Mouse (Mus musculus) forebrain, embryonic 15.5 days (tissue): ENCODE measurements around the gene Adcy6. TPM values are rescaled to one million over a fixed set of nuclear protein-coding genes. Genes with fewer than 3 reads are reported as not detected.

Experiments used
- ATAC-seq: fragments of 200-750 bp; cut with Nextera tagmentation; replicated peaks from 2 replicates; pipeline ENCODE4 v1.8.0; 2017; ENCODE audit warnings: mild to moderate bottlenecking, moderate TSS enrichment, moderate library complexity
- H3K27ac ChIP-seq: fragments of 300-500 bp; sonication (generic); replicated peaks from 2 replicates; pipeline ENCODE4 v1.5.1; 2015; ENCODE audit warnings: mild to moderate bottlenecking, inconsistent platforms
- H3K27me3 ChIP-seq: fragments of 300-500 bp; sonication (generic); 2 replicates; pipeline ENCODE4 v1.6.1; 2015; ENCODE audit warnings: inconsistent platforms
- H3K36me3 ChIP-seq: fragments of 300-500 bp; sonication (generic); 2 replicates; pipeline ENCODE4 v1.6.1; 2015; ENCODE audit warnings: mild to moderate bottlenecking, inconsistent platforms
- H3K4me1 ChIP-seq: fragments of 300-500 bp; sonication (generic); 2 replicates; pipeline ENCODE4 v1.6.1; 2015; ENCODE audit warnings: inconsistent platforms
- H3K4me2 ChIP-seq: fragments of 300-500 bp; sonication (generic); replicated peaks from 2 replicates; pipeline ENCODE4 v1.6.1; 2015; ENCODE audit warnings: mild to moderate bottlenecking, inconsistent platforms
- H3K4me3 ChIP-seq: fragments of 300-500 bp; sonication (generic); 2 replicates; pipeline ENCODE4 v1.5.1; 2015; ENCODE audit warnings: mild to moderate bottlenecking, inconsistent platforms
- H3K9ac ChIP-seq: fragments of 300-500 bp; sonication (generic); replicated peaks from 2 replicates; pipeline ENCODE4 v1.6.1; 2015; ENCODE audit warnings: mild to moderate bottlenecking, inconsistent platforms
- H3K9me3 ChIP-seq: fragments of 300-500 bp; sonication (generic); 2 replicates; pipeline ENCODE4 v1.6.1; 2016; ENCODE audit warnings: inconsistent platforms
- WGBS: fragments of 180-500 bp; shearing (Covaris S2); methylation state at CpG from one replicate; pipeline ENCODE4 v1.1.7; 2015; ENCODE audit warnings: mixed read lengths; 5-methylcytosine and 5-hydroxymethylcytosine counted together
- polyA plus RNA-seq: library from polyadenylated mRNA; unstranded; fragments of >200 nt; fragmentation: Nextera tagmentation; extraction: Ambion mirVana; gene quantifications from 2 replicates; pipeline ENCODE4 v1.2.1, GENCODE M21; 2015

Adcy6 gene
- polyA plus RNA-seq, 1 experiment from 2014 or later, result 12.5 TPM

DNA sequence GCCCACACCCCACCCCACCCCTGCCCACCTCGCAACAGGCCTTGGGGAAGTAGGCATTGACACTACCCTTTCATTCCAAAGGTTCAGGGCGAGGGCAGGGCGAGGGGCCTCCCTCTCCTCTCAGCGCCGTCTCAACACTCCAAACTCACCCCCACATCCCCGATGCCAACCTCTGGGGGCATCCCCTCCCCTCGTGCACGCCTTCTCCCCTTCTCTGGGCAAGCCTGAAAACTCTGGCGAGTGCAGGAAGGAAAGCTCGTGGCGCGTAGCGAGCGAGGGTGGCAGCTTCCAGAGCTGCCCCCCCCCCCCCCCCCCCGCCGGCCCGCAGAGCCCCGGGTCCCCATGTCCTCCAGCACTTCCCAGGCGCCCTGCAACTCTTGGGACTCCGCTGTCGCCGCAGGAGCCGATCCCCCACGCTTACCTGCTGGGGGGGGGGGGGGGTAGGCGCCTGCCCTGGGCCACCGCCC, 1.1 kb downstream of the Adcy6 start:
- 0% methylated on average over 8 of the region's 26 CpGs for WGBS
- peak; percentile 38 for ATAC-seq
- H3K36me3 ChIP-seq, result peaks cover 6% of the 10 kb centered on the region; the same call in 1 of the 2 replicates
- peak overlapping the region; percentile 83 for H3K4me3 ChIP-seq
- H3K4me1 ChIP-seq, result peaks cover 28% of the 10 kb centered on the region
- peak overlapping the region; percentile 92 for H3K9ac ChIP-seq
- peak overlapping the region; percentile 90 for H3K4me2 ChIP-seq
- no peaks in the 10 kb centered on the region for H3K9me3 ChIP-seq
- peak overlapping the region; percentile 79 for H3K27ac ChIP-seq
- H3K27me3 ChIP-seq, result no peaks in the 10 kb centered on the region

DNA sequence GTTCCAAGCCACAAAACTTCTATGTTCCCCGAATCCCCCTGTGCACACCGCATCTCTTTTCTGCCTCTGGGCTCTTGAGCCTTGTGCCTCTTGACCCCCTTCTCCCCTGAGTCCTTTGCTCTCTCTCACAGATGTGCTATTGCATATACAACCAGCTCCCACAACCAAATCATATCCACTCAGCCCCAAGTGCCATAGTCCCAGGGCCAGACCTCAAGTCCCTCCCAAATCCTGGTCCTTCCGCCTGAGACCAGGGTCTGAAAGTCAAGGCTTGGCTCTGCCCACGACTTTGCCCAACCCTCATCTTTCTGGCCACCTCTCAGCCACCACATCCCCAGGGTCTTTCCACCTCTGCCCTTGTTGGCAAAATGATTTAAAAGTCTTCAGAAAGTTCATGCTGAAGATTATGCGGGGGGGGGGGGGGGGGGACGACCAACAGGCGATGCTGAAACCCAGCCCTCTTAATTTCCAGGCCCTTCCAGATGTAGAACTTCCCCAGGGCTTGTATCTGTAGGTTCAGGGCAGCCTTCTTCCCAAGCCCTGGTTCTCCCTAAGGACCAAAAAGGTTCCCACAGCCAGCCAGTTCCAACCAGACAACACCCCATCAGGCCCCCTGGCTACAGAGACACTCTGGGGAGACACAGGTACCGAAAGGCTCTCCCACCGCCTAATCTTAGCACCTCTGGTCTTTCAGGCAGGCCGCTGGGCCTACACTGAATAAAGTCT, 1.7 kb downstream of the Adcy6 start:
- peak overlapping the region; percentile 79; the same call in 1 of the 2 replicates for H3K27ac ChIP-seq
- WGBS, result 9% methylated on average over 10 of the region's 10 CpGs
- ATAC-seq, result 0 out of 2 replicates have a peak, but pooled peaks have one; percentile 14
- H3K4me2 ChIP-seq, result peak overlapping the region; percentile 90
- no peaks in the 10 kb centered on the region for H3K9me3 ChIP-seq
- peaks cover 9% of the 10 kb centered on the region; the same call in 1 of the 2 replicates for H3K36me3 ChIP-seq
- peak overlapping the region; percentile 83 for H3K4me3 ChIP-seq
- peak overlapping the region; percentile 92 for H3K9ac ChIP-seq
- H3K27me3 ChIP-seq, result no peaks in the 10 kb centered on the region
- H3K4me1 ChIP-seq, result peaks cover 32% of the 10 kb centered on the region

DNA sequence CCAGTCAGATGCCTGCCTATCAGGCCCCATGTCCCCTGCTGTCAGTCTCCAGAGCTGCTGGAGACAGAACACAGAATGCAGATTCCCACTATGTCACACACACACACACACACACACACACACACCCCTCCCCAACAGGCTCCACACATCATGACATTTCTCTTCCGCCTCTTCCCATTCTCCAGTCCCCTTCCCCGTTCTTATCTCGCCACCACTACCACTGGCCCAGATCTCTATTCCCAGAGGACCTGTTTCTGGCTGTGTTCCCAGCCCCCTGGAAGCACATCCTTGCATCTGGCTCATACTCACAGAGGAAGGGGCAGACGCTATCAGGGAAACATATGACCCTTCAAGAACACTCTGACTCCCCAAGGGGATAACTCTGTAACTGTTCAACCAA, 2.3 kb downstream of the Adcy6 start:
- no peak for ATAC-seq
- WGBS, result 30% methylated on average over 4 of the region's 4 CpGs
- H3K4me2 ChIP-seq, result peak overlapping the region; percentile 90
- no peaks in the 10 kb centered on the region for H3K27me3 ChIP-seq
- peaks cover 39% of the 10 kb centered on the region for H3K4me1 ChIP-seq
- H3K9me3 ChIP-seq, result no peaks in the 10 kb centered on the region
- peak overlapping the region; percentile 92 for H3K9ac ChIP-seq
- H3K36me3 ChIP-seq, result peaks cover 9% of the 10 kb centered on the region; the same call in 1 of the 2 replicates
- H3K4me3 ChIP-seq, result peak overlapping the region; percentile 83; the same call in 1 of the 2 replicates
- 0 out of 2 replicates have a peak overlapping the region, but pooled peaks have one; percentile 31 for H3K27ac ChIP-seq

DNA sequence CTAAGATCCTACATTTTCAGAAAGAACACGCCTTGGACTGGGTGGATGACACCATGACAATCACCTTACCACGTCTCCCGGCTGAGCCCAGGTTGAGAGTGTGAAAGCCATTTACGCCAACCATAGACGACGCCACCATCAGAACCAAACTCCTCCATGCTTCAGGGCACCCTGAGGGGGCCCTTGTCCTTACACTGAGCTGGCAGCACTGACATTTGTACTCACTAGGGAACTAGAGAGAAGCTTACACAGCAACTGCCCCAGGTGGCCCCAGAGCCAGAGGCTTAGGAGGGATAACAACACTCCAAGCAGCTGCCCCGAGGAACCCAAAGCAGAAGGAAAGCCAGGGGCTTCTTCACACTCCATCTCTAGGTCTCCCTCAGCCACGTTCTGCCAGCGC, 3.1 kb downstream of the Adcy6 start:
- 69% methylated on average over 9 of the region's 9 CpGs for WGBS
- Histone ChIP-seq H3K4me2 (no peak overlapping the region), H3K9me3 (no peaks in the 10 kb centered on the region), H3K4me1 (peaks cover 47% of the 10 kb centered on the region), H3K27ac (no peak overlapping the region), H3K9ac (no peak overlapping the region), H3K27me3 (no peaks in the 10 kb centered on the region), H3K4me3 (no peak overlapping the region), H3K36me3 (peaks cover 12% of the 10 kb centered on the region; the same call in 1 of the 2 replicates)
- ATAC-seq, result no peak

DNA sequence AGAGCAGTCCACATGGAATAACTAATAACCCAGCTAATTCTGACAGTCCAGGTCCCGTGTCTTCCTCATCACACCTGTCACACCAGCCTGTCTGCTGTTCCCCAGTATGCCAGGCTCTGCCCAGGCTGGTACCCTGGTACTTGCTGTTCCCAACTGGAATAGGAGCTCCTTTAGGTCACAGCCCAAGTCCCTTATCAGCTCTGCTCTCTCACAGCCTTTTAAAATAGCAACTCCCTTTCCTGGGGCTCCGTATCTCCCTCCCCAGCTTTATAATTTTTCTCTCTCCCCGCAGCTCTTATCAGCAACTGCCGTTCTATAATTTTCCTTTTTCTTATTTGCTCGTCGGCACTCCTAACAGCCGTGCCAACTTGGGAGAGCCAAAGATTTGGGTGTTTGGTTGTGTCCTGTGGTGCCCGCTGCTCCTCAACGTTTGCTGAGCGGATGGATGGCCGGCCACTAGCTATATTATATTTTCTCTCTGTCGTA, 3.8 kb downstream of the Adcy6 start:
- Histone ChIP-seq H3K9ac (no peak overlapping the region), H3K9me3 (no peaks in the 10 kb centered on the region), H3K36me3 (peaks cover 16% of the 10 kb centered on the region; the same call in 1 of the 2 replicates), H3K27ac (no peak overlapping the region), H3K4me2 (no peak overlapping the region), H3K27me3 (no peaks in the 10 kb centered on the region), H3K4me3 (no peak overlapping the region), H3K4me1 (peaks cover 47% of the 10 kb centered on the region)
- ATAC-seq, result no peak
- WGBS, result 89% methylated on average over 12 of the region's 12 CpGs

DNA sequence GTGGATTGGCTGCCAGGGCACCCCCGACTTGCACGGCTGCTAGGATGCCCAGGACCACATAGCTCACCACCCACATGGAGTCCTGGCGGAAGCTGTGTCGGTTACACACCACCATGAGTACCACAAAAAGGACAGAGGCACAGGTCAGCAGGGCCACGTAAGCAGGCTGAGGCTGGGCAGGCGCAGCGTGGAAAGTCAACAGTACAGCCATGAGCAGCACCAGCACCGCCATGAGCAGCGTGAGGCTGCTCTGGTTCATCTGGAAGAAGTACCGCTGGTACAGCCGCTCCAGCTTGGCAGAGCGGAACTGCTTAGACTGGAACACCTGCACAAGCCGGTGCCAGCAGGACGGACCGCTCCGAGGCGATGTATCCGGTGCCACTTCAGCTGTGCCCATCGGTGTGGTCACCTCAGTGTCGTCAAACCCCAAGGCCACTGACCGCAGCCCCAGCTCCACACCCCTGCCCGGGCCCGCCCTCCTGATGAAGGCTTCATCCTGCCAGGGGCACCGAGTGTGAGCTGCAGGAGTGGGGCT, 5.8 kb downstream of the Adcy6 start:
- no peaks in the 10 kb centered on the region for H3K27me3 ChIP-seq
- H3K4me1 ChIP-seq, result peaks cover 42% of the 10 kb centered on the region
- peaks cover 31% of the 10 kb centered on the region; the same call in 1 of the 2 replicates for H3K36me3 ChIP-seq
- no peaks in the 10 kb centered on the region for H3K9me3 ChIP-seq
- no peak overlapping the region for H3K4me3 ChIP-seq
- H3K9ac ChIP-seq, result no peak overlapping the region; the same call in 1 of the 2 replicates
- no peak overlapping the region for H3K27ac ChIP-seq
- ATAC-seq, result no peak
- WGBS, result 93% methylated on average over 24 of the region's 24 CpGs
- H3K4me2 ChIP-seq, result no peak overlapping the region

DNA sequence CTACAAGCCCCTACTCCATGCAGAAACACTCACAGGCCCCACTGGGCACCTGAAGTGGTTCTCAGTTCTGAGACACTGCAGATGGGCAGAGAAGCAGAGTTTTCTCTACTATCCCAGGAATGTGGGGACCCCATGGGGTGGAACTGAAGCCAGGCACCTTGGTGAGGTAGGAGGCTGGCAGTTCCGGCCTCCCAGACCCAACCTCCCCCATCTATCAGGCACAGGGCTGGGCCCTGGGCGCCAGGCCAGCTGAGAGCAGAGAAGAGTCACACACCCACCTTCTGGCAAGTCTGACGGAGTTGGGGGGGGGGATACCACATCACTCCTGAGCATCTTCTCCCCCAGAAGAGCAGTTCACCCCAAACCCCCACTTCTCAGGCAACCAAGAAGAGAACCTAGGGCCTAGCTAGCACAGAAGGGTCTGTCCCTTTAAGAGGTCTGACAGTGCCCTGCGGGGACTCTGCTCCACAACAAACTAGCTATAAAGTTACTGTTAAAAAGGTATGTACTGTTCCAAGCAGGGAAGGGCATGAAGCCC, 6.9 kb downstream of the Adcy6 start:
- no peak overlapping the region for H3K4me2 ChIP-seq
- no peak overlapping the region for H3K27ac ChIP-seq
- no peak overlapping the region for H3K9ac ChIP-seq
- 57% methylated on average over 4 of the region's 4 CpGs for WGBS
- H3K4me1 ChIP-seq, result peaks cover 34% of the 10 kb centered on the region
- ATAC-seq, result no peak
- H3K4me3 ChIP-seq, result no peak overlapping the region
- H3K27me3 ChIP-seq, result no peaks in the 10 kb centered on the region
- peaks cover 40% of the 10 kb centered on the region for H3K36me3 ChIP-seq
- no peaks in the 10 kb centered on the region for H3K9me3 ChIP-seq

DNA sequence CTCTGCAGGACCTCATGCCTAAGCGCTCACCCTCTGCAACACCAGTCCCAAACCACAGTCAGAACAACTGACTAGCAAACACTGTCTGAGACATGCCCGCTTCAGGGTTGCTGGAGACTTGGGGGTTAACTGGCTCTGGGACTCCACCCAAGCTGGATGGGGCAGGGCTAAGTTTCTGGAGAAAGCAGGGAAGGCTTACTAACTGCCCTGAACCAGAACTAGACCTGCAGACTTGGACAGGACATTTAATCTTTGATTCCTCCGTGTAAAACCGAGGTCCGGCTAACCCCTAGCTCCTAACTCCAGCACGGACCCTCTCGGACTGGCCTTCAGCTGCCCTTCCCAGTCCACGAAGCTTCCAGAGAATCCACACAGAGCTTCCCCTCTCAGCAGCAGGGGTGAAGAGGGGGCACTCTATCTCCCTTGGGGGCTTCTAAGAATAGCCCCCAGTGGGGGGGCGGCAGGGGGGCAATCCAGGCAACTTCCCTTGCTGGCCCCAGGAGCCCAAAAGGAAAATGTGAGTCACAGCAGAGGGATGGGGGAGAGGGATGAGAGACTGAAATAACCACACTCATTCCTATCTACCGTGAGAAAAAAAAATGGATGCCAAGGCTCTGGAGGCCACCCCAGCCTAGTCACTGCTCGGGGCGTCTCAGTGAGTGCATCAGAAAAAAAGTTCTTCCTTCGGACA, 7.5 kb downstream of the Adcy6 start:
- Histone ChIP-seq H3K4me3 (no peak overlapping the region), H3K9me3 (no peaks in the 10 kb centered on the region), H3K4me1 (peaks cover 27% of the 10 kb centered on the region), H3K27me3 (no peaks in the 10 kb centered on the region), H3K27ac (no peak overlapping the region), H3K4me2 (no peak overlapping the region), H3K36me3 (peaks cover 46% of the 10 kb centered on the region), H3K9ac (peak overlapping the region; percentile 28)
- 74% methylated on average over 13 of the region's 13 CpGs for WGBS
- no peak for ATAC-seq

DNA sequence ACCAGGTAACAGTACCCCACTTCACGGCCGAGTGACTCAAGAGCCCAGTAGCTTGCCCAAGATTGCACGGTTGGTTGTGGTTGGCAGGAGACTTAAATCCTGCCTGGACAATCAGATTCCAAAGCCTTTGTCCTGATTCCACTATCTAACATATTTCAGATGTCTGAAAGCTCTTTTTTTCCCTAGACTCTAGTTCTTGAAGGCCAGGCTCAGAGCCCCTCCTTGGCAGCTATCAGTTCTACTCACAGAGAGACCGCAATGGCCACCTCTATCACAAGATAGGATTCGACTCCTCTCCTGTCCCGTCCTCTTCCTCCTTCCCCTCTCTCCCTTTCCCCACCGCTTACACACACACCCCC, 8.1 kb downstream of the Adcy6 start:
- H3K4me3 ChIP-seq, result no peak overlapping the region
- H3K27me3 ChIP-seq, result no peaks in the 10 kb centered on the region
- H3K9me3 ChIP-seq, result no peaks in the 10 kb centered on the region
- WGBS, result 82% methylated on average over 7 of the region's 7 CpGs
- no peak for ATAC-seq
- H3K27ac ChIP-seq, result no peak overlapping the region
- peaks cover 22% of the 10 kb centered on the region for H3K4me1 ChIP-seq
- peaks cover 52% of the 10 kb centered on the region for H3K36me3 ChIP-seq
- H3K9ac ChIP-seq, result 0 out of 2 replicates have a peak overlapping the region, but pooled peaks have one; percentile 28
- H3K4me2 ChIP-seq, result no peak overlapping the region

DNA sequence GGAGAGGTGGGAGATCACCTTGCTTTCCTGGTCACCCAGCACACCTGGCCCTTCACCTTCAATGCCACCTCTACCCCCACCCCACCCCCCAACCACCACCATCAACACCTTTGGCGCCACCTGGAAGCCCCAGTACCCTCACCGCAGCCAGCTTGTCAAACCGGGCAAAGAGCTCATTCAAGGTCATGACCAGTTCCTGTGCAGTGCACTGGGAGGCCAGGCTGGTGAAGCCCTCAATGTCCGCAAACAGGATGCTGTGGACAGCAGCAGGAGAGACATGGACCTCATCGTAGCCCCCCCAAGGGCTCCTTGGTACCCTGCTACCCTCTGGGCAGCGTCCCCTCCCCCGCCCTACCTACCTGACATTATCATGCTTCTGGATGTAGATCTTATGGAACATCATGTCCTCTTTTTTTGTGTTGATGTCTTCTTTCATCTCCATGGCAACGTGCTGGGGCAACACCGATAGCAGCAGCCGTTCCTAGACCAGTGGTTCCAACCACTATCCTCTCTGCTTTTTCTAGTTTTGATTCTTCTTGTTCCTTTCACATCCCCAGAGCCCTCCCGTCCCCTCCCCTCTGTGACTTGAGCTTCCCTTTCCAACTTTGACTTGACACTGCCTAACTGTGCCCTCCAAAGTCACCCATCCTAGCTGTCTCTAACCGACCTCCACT, 9.7 kb downstream of the Adcy6 start:
- H3K9me3 ChIP-seq, result no peaks in the 10 kb centered on the region
- H3K36me3 ChIP-seq, result peaks cover 68% of the 10 kb centered on the region
- H3K27me3 ChIP-seq, result no peaks in the 10 kb centered on the region
- H3K4me2 ChIP-seq, result no peak overlapping the region
- H3K4me1 ChIP-seq, result peaks cover 19% of the 10 kb centered on the region
- no peak overlapping the region for H3K9ac ChIP-seq
- 83% methylated on average over 12 of the region's 12 CpGs for WGBS
- H3K4me3 ChIP-seq, result no peak overlapping the region
- ATAC-seq, result no peak
- H3K27ac ChIP-seq, result no peak overlapping the region

DNA sequence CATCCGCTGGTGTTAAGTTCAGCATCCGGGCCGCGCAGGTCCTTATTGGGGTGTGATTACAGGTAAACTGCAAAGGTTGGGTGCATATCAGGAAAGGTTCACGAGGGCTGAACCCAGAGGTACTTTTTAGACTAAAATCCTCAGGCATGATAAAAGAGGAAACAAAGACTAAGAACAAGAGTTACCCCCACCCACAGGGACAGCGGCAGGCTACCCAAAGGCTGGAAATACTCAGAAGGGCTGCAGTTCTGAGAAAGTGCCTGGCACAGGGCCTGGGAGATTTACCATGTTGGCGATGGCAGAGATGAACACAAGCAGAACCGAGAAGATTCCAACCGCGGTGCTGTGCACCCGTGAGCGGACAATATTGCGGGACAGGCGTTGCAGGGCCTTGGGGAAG, 13.3 kb downstream of the Adcy6 start:
- Histone ChIP-seq H3K27ac (no peak overlapping the region), H3K4me2 (no peak overlapping the region), H3K4me1 (no peaks in the 10 kb centered on the region), H3K36me3 (peaks cover 89% of the 10 kb centered on the region), H3K27me3 (no peaks in the 10 kb centered on the region), H3K9me3 (no peaks in the 10 kb centered on the region), H3K4me3 (no peak overlapping the region), H3K9ac (no peak overlapping the region)
- WGBS, result 95% methylated on average over 14 of the region's 14 CpGs
- no peak for ATAC-seq
